Mouse (Mus musculus) fibroblast of lung, adult 2 months (primary cell): ENCODE data around the gene Grap2.
"Not testable (repeated sequence)": the region's sequence is repeated elsewhere in the genome, so short reads cannot be mapped to it uniquely, and the experiment has no call there.

Source experiments
- DNase-seq: peaks from one replicate; pipeline ENCODE4 v3.0.0-alpha.2; 2011; ENCODE audit warnings: low read depth

Grap2 gene

GRCm38 (mm10) chr15:80567139-80567538 lies 5.3 kb upstream of the Grap2 start:
- DNase-seq, result no peak

GRCm38 (mm10) chr15:80567731-80568130 lies 4.7 kb upstream of the Grap2 start:
- DNase-seq, result no peak

DNA sequence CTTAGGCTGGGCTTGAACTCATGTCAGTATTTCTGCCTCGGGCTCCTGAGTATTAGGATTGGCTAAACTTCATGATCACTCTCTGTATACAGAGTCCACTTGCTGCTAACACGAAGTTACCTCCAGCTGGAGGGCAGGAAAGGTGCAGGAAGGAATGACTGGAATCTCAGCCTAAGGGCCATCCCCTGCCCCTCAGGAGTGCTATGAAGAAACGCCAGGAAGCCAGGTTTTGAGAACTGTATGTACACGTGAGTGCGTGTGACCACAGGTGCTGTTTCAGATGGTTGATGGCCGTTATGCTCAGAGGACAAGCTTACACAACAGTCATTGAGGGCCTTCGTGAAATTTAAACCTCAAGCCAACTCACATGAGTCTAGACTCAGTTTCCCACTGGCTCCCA lies 3.2 kb upstream of the Grap2 start:
- DNase-seq, result no peak

DNA sequence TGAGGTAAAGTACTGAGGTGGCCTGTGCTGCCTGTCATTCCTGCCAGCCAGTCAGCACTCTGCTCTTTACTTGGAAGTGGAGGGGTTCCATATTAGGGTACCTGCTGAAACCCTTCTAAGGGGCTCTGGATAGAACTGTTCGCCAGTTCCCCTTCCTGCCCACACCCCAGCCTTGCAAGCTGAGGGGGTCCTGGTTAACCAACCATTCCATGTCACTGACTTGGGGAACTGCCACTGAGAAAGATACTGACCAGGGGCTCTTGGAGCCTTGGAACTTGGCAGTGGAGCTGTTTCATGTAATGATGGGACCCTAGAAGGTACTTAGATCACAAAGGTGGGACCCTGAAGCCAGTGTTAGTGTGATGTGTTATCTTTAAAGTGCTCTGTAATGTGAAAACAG lies 2.2 kb upstream of the Grap2 start:
- no peak for DNase-seq

DNA sequence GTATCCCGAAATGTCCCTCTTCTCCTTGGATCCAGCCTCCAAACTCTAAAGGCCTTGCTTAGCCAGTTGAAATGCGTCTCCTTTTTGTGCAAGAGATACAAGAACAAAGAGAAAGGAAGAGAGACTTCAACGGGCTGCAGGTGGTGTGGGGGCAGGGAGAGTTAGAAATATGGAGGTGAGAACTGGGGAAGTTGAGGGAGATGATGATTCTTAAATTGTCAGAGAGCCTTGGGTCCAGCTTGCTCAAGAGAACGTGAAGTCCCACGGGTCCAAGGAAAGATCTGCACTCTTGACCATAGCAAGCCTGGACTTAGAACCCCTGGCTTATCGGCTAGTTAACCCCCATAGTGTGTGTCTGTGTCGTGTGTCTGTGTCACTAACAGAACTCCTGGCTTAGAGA lies 783 bp upstream of the Grap2 start:
- DNase-seq, result no peak

GRCm38 (mm10) chr15:80572811-80573520 lies 572 bp downstream of the Grap2 start:
- DNase-seq, result no peak

GRCm38 (mm10) chr15:80574211-80575040 lies 2.0 kb downstream of the Grap2 start:
- no peak for DNase-seq

- DNase-seq, result no peak
These were observed 3.5 kb downstream of the Grap2 start for GRCm38 (mm10) chr15:80575817-80576370.

GRCm38 (mm10) chr15:80576415-80576994 lies 4.1 kb downstream of the Grap2 start:
- DNase-seq, result no peak

DNA sequence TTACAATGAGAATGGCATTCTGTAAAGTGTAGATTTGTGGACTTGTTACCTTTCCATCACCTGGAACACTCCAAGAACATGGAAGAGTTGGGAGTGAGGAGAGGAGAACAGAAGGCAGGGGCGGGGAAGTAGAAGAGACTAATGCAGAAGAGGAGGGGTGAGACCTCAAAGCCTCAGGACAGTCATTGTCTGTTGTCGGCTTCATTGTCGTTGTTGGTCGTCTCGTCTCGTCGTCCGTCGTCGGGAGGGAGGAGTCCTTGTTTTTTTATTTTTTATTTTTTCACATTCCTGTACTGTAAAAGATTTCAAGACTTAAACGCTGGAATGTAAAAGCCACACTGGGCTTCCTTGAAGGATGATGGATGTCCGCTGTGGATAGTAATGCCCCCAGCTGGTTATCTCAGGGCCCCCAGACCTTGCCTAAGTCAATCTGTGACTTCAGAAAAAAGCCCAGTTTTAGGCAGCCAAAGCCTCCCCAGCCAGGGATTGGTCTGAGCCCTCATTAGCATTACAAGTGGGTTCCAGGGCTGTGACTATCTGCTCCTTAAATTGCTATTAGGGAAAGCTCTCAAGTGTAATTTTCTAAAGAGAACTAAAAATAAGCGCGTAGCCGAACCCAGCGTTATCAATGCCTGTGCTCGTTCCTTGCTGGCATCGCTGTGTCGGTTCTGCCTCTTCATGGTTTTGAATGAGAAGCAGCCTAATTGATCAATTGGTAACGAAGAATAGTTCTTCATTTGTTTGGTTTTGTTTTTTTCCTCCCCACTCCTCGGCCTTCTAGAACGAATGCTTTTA lies 5.0 kb downstream of the Grap2 start:
- no peak for DNase-seq

GRCm38 (mm10) chr15:80579121-80579520 lies 6.7 kb downstream of the Grap2 start:
- DNase-seq, result no peak

- DNase-seq, result not testable (repeated sequence)
These were observed 8.2 kb downstream of the Grap2 start for GRCm38 (mm10) chr15:80580585-80580984.

- no peak for DNase-seq
These were observed 10.4 kb downstream of the Grap2 start for GRCm38 (mm10) chr15:80582581-80583495.

GRCm38 (mm10) chr15:80586296-80586695 lies 13.9 kb downstream of the Grap2 start:
- DNase-seq, result no peak

DNA sequence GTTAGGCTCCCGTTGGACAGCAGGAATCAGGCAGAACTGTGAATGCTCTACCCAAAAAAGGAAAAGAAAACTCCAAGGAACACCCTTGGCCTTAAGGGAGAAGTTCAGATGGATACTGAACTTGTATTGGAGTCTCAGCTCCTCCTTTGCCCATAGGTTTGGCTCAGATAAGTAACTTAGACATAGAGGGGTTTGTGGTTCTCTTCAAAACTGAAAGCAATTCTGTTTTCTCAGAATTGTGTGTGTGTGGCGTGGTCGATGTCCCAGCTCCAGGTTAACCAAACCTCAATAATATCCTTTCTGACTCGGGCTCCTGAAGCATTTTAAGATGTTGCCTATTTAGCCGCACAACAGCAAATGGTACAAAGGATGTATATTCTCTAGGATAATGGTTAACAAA lies 18.2 kb downstream of the Grap2 start:
- no peak for DNase-seq

GRCm38 (mm10) chr15:80592737-80593136 lies 20.3 kb downstream of the Grap2 start:
- DNase-seq, result no peak

DNA sequence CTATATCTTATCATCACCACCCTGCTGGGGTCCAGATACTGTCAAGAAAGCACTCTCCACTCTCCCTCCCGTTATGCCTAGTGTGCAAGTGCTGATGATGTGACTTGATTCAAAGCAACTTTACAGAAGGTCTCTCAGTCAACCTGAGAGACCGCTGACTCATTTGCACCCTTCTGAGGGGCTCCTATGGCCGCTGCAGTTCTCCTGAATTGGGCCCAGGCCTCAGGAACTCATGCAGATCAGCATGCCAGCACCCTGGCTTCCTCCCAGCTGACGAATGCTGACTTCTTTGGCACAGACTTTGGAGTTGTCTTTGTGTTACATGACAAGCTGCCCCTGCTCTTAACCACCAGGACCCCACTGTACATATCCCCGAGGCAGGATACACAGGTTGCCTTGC lies 21.5 kb downstream of the Grap2 start:
- DNase-seq, result no peak

DNA sequence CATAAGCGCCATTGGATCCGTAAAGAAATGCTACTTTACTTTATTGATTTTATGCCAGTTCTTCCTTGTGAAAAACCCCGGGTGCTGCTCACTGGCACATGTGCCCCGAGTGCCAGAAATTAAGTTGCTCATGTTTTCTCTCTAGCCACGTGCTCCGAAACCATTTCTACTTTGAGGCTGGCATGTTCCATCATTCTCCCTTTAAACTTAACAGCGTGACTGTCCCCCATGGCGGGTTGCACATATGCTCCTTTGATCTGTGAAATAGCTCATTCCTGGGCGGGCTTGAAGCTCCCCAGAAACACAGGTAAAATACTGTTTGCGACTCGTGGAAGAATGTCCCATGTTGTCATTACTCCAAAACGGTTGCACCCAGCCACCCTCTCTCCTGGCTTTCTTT lies 26.4 kb downstream of the Grap2 start:
- DNase-seq, result no peak

DNA sequence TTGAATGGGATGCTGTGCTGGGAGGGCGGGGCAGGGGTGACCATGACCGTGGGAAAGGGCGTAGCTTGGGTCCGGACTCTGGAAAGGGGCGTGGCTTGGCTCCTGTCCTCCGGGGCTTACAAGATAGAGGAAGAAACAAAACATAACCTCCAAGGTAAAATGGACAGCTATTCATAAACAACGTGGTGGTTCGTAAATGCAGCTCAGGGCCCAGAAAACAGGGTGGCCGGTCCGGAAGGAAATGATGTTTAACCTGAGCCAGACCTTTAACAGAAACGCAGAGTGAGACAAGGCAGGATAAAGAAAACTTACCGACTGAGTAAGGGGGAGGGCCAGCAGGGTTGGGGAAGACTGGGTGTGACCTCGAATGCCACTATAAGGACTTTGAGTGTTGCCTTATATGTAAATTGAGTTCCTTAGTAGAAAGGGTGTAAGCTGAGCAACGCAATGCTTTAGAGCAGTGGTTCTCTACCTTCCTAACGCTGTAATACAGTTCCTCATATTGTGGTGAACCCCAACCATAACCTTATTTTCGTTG lies 26.9 kb downstream of the Grap2 start:
- DNase-seq, result no peak

DNA sequence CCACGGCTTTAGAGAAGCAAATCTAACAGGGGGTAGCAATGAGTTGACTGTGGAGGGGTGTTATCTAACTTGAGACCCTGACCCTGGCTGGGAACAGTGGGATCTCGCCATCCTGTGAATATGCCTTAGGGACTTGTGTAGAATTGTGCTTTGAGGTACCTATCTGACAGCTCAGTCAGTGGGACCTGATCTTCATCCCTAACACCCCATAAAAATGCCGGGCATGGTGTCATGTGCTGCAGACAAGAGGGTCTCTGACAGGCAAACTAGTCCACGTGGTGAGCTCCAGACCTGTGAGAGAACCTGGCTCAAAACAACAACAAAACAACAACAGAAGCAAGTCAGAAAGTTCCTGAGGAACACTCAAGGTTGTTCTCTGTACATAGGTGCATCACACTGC lies 27.4 kb downstream of the Grap2 start:
- no peak for DNase-seq

DNA sequence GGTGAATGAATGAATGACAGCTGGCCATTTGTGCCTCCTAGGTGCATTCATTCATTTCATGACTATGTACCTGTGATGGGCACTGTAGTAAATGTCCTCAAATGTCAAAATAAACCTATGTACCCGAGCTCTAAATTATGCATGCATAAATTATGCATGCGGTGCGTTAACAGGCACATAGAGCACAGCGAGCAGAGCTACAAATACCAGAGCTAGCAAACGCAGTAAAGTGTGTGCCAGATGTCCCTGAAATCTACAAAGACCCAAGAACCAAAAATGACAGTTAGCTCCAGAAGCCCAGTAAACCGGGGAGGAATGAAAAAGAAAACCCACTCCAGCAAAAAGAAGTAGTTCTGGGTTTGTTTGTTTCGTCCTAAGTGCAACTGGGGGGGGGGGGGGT lies 29.1 kb downstream of the Grap2 start:
- no peak for DNase-seq
